Mouse (Mus musculus) thymus, adult 2 months (tissue): ENCODE measurements around the gene Mss51.

ENCODE experiments used
- CTCF ChIP-seq: fragments of 200-500 bp; IDR thresholded peaks from 2 replicates; pipeline ENCODE4 v1.5.1; 2012; ENCODE audit warnings: mild to moderate bottlenecking, control low read depth, low read length, moderate library complexity, borderline replicate concordance; ENCODE audit not compliant: control insufficient read depth, poor library complexity, insufficient read depth; ENCODE audit errors: extremely low read depth
- POLR2A ChIP-seq: fragments of 200-500 bp; IDR thresholded peaks from 2 replicates; pipeline ENCODE4 v1.6.1; 2012; ENCODE audit warnings: mild to moderate bottlenecking, low read length, control low read depth, moderate library complexity; ENCODE audit not compliant: control insufficient read depth, poor library complexity, insufficient read depth; ENCODE audit errors: extremely low read depth

GRCm38 (mm10) chr14:20451765-20452331 is 44.9 kb downstream of the Mss51 start, which contains the start of gene Cfap70:
- TF ChIP-seq POLR2A (no peak), CTCF (no peak)
